In genomic region chr15:83252060-83252459, GRCm38 (mm10) we compare ENCODE assay signal across 9 mouse cellular contexts. TPM values are rescaled to one million over a fixed set of nuclear protein-coding genes. Genes with fewer than 3 reads are reported as not detected.
DNase-seq lines count a peak whose midpoint lies in the region; ATAC-seq and TF ChIP-seq lines count a peak whose summit lies in the region.
"Had no signal": no experiment of that assay in that cellular context is flagged by ENCODE, and none has a peak within 500 bp of the region (broad histone marks: within the 10 kb centered on the region; RNA-seq: fewer than 3 reads in every experiment).

No protein-coding gene starts in this region.

- no peak for TF ChIP-seq POLR2A in myocyte (IDR thresholded peaks at IDR 0.05; ENCODE audit: insufficient read length, low read depth)

- 0 out of 2 replicates have a peak overlapping the region, but pooled peaks have one; percentile 52 for H3K4me3 ChIP-seq in limb, embryonic 12.5 days (replicated peaks)
- no peak overlapping the region for H3K4me3 ChIP-seq in limb, embryonic 10.5 days
- H3K4me3 ChIP-seq in myocyte: peak overlapping the region; percentile 60

- H3ac ChIP-seq in myocyte (ENCODE audit: control insufficient read depth, insufficient read length): peak overlapping the region; percentile 9

- peaks cover 12% of the 10 kb centered on the region for H3K4me1 ChIP-seq in limb, embryonic 12.5 days (replicated peaks)
- H3K4me1 ChIP-seq in limb, embryonic 10.5 days: peaks cover 13% of the 10 kb centered on the region

- H3K9ac ChIP-seq in limb, embryonic 12.5 days (replicated peaks): no peak overlapping the region

- H3K36me3 ChIP-seq in limb, embryonic 12.5 days: no peaks in the 10 kb centered on the region
- no peaks in the 10 kb centered on the region for H3K36me3 ChIP-seq in limb, embryonic 10.5 days
- H3K36me3 ChIP-seq in myocyte (ENCODE audit: control insufficient read depth, insufficient read depth): no peaks in the 10 kb centered on the region

- ATAC-seq in limb, embryonic 12.5 days (ENCODE audit: insufficient number of reproducible peaks, insufficient read depth, low FRiP score, low TSS enrichment, low read depth): no peak

- DNase-seq in limb, embryonic 10.5 days (ENCODE audit: low spot score): no peak
- DNase-seq in gastrocnemius, postnatal 14 days: peak; percentile 50
- peak; percentile 62 for DNase-seq in kidney, adult 18-20 months
- DNase-seq in cerebellum, adult 11 months: no peak
- no peak for DNase-seq in embryo, embryonic 10.5 days (ENCODE audit: low spot score)
- DNase-seq in frontal cortex, postnatal 25 days (ENCODE audit: low spot score in 2 of 2): no peak

- H3K79me2 ChIP-seq in myocyte (ENCODE audit: control insufficient read depth, insufficient read depth): peaks cover 14% of the 10 kb centered on the region

- peak overlapping the region; percentile 94 for H3K4me2 ChIP-seq in limb, embryonic 12.5 days
- peak overlapping the region; percentile 96 for H3K4me2 ChIP-seq in myocyte (ENCODE audit: low read depth)

- H3K27me3 ChIP-seq in limb, embryonic 12.5 days: peaks cover 57% of the 10 kb centered on the region
- H3K27me3 ChIP-seq in limb, embryonic 10.5 days (ENCODE audit: low read depth, poor library complexity, severe bottlenecking): peaks cover 58% of the 10 kb centered on the region
- no peaks in the 10 kb centered on the region for H3K27me3 ChIP-seq in myocyte (ENCODE audit: control insufficient read depth, insufficient read depth, insufficient read length)

- no peak overlapping the region for H3K27ac ChIP-seq in limb, embryonic 12.5 days
- no peak overlapping the region for H3K27ac ChIP-seq in limb, embryonic 10.5 days

- WGBS in limb, embryonic 12.5 days: 71% methylated on average over 14 of the region's 14 CpGs
- 79% methylated on average over 14 of the region's 14 CpGs for WGBS in limb, embryonic 10.5 days

- peaks cover 3% of the 10 kb centered on the region; the same call in 1 of the 2 replicates for H3K9me3 ChIP-seq in limb, embryonic 12.5 days
- no peaks in the 10 kb centered on the region for H3K9me3 ChIP-seq in limb, embryonic 10.5 days (replicated peaks)

- intact Hi-C loops in gastrocnemius, postnatal 14 days (cut with DNase I; ENCODE audit: low total_unique reads): loop anchor here (5.0 kb wide), 1 partner anchor 40 kb away; no protein-coding TSS in a partner anchor

TF ChIP-seq in myocyte, 11 proteins besides CTCF, POLR2A, EP300 and RAD21:
- TF ChIP-seq MYOD1 (IDR thresholded peaks at IDR 0.05; ENCODE audit: control insufficient read depth in 1 of 3, insufficient read length in 2 of 3, low read depth in 2 of 3) (peak in 1 of 3 experiments; percentile 37), TCF12 (IDR thresholded peaks at IDR 0.05; ENCODE audit: insufficient read depth, poor library complexity, severe bottlenecking) (no peak), MYOG (IDR thresholded peaks at IDR 0.05; ENCODE audit: control insufficient read depth in 1 of 3, insufficient read depth in 1 of 3, insufficient read length in 2 of 3, low read depth in 2 of 3) (peak in 1 of 3 experiments; percentile 34)
TF ChIP-seq in myocyte: peak in this region for 2.

RNA-seq across cellular contexts. Expression of gene A4galt, which starts 0.5 kb away (rescaled TPM):
- 0.16 TPM in 1 of 2 replicates, not detected in the other for polyA plus RNA-seq in limb, embryonic 12.5 days (2016; fragmentation: Nextera tagmentation; extraction: Ambion mirVana)
- not detected in 2 replicates for polyA plus RNA-seq in limb, embryonic 10.5 days (2016; fragmentation: Nextera tagmentation; extraction: Ambion mirVana)
- 1 to 10 TPM; 5.7 to 7.4 TPM for total RNA-seq in gastrocnemius, postnatal 14 days (2021)
- polyA plus RNA-seq in myocyte (2012; fragmentation: generic; extraction: Trizol): 28.4 TPM
- total RNA-seq: MEL had no signal

Comparison
In these comparisons a context has a peak if more than half of its experiments do, and no peak if none do; other contexts are left out.
1. DNase-seq: peak in gastrocnemius, postnatal 14 days (single experiment) and kidney, adult 18-20 months (single experiment); none in limb, embryonic 10.5 days (single experiment), cerebellum, adult 11 months (single experiment), embryo, embryonic 10.5 days (single experiment) and frontal cortex, postnatal 25 days (0 of 2).
2. RNA of gene A4galt, which starts 0.5 kb away (polyA plus RNA-seq): 28.4 TPM in myocyte (single experiment); 0.16 TPM in limb, embryonic 12.5 days and not detected in limb, embryonic 10.5 days; every median in the first group is over 10 times any median in the second.